Mouse (Mus musculus) E14TG2a.4 (cell line): Measurements from ENCODE around the gene Oip5.

Source experiments
- CTCF ChIP-seq: conservative IDR thresholded peaks from 2 replicates; pipeline ENCODE4 v1.5.1; 2014; ENCODE audit warnings: low read length
- NANOG ChIP-seq: IDR thresholded peaks from 2 replicates; pipeline ENCODE4 v1.6.1; 2014; ENCODE audit warnings: borderline replicate concordance, low read length, mixed read lengths

- TF ChIP-seq CTCF (no peak), NANOG (no peak)
These were observed 23.0 kb downstream of the Oip5 start for GRCm38 (mm10) chr2:119595308-119595707.
